Mouse (Mus musculus) Patski (cell line): ENCODE results near the gene Tnc. TPM values are rescaled to one million over a fixed set of nuclear protein-coding genes. Genes with fewer than 3 reads are reported as not detected.

Experiments
- ATAC-seq: fragments of 100-300 bp; one replicate; pipeline ENCODE4 v1.8.0; 2021
- CTCF ChIA-PET: fragments of 350-600 bp; sonication (Branson Sonifier 250); formaldehyde crosslinking; loops from one replicate; lab custom pipeline; 2022; ENCODE audit warnings: inconsistent platforms; lab: Charles Lee
- POLR2A ChIA-PET: fragments of 350-600 bp; sonication (Branson Sonifier 250); formaldehyde crosslinking; loops from one replicate; lab custom pipeline; 2022; ENCODE audit warnings: antibody characterized with exemption, inconsistent platforms; lab: Charles Lee
- DNase-seq: peaks from one replicate; pipeline ENCODE4 v3.0.0-alpha.2; 2011; ENCODE audit warnings: low read depth, low spot score
- H3K27me3 ChIP-seq: fragments of 371-371 bp; one replicate; pipeline ENCODE4 v1.5.1; 2021
- CTCF ChIP-seq: fragments of 100-300 bp; IDR thresholded peaks from one replicate; pipeline ENCODE4 v1.5.1; 2021
- in situ Hi-C: fragments of 300-500 bp; cut with MboI; formaldehyde crosslinking; loops from 3 replicates; pipeline ENCODE4 v1.11.1; 2018; ENCODE audit warnings: low pct_unique_long_range_greater_than_20kb, mixed read lengths
- polyA plus RNA-seq: library from polyadenylated mRNA; unstranded; gene quantifications from one replicate; pipeline ENCODE4 v1.2.3, GENCODE M21; 2021

Gene Tnc
- polyA plus RNA-seq: 40.2 TPM

GRCm38 (mm10) chr4:64046831-64047493 lies at the start of gene Tnc:
Gene Tnc, minus strand, starts transcription at chr4:64047015.
- H3K27me3 ChIP-seq: no peaks in the 10 kb centered on the region
- ChIA-PET CTCF (interaction anchor here (2.1 kb wide), 1 partner anchor 30 kb away, joined by 7 read pairs; no protein-coding TSS in a partner anchor), POLR2A (interaction anchor here (0.6 kb wide), 1 partner anchor 1688 kb away, joined by 4 read pairs; no protein-coding TSS in a partner anchor)
- no peak for TF ChIP-seq CTCF
- in situ Hi-C loops: loop anchor here (5.0 to 10.0 kb wide), 2 partner anchors 278 to 445 kb away; no protein-coding TSS in a partner anchor
- ATAC-seq: peak; percentile 87
- DNase-seq: peak; percentile 86

GRCm38 (mm10) chr4:64094221-64094620 lies 47.4 kb upstream of the Tnc start:
- in situ Hi-C loops: no loop called here
- CTCF ChIA-PET: interaction anchor here (1.2 kb wide), 1 partner anchor 433 kb away, joined by 3 read pairs; no protein-coding TSS in a partner anchor

GRCm38 (mm10) chr4:64092857-64093256 lies 46.0 kb upstream of the Tnc start:
- no peaks in the 10 kb centered on the region for H3K27me3 ChIP-seq
- in situ Hi-C loops: no loop called here
- ChIA-PET POLR2A (no interaction called here), CTCF (no interaction called here)
- ATAC-seq (no peak), DNase-seq (no peak)
- no peak for TF ChIP-seq CTCF

More at GRCm38 (mm10) chr4:64094221-64094620, 47.4 kb upstream of the Tnc start:
- no peaks in the 10 kb centered on the region for H3K27me3 ChIP-seq
- POLR2A ChIA-PET: no interaction called here
- ATAC-seq (no peak), DNase-seq (no peak)
- no peak for TF ChIP-seq CTCF

- ChIA-PET CTCF (no interaction called here), POLR2A (no interaction called here)
- DNase-seq: no peak
- ATAC-seq: no peak
- TF ChIP-seq CTCF: no peak
- H3K27me3 ChIP-seq: no peaks in the 10 kb centered on the region
- in situ Hi-C loops: loop anchor here (10.0 kb wide), 1 partner anchor 235 kb away; no protein-coding TSS in a partner anchor
These were observed 42.6 kb upstream of the Tnc start for GRCm38 (mm10) chr4:64089378-64089777.

GRCm38 (mm10) chr4:64087675-64088074 lies 40.9 kb upstream of the Tnc start:
- ChIA-PET POLR2A (interaction anchor here (0.6 kb wide), 1 partner anchor 84 kb away, joined by 3 read pairs; no protein-coding TSS in a partner anchor), CTCF (interaction anchor here (1.7 kb wide), 1 partner anchor 9 kb away, joined by 6 read pairs; no protein-coding TSS in a partner anchor)
- DNase-seq (no peak), ATAC-seq (no peak)
- no peaks in the 10 kb centered on the region for H3K27me3 ChIP-seq
- no peak for TF ChIP-seq CTCF
- in situ Hi-C loops: loop anchor here (10.0 kb wide), 1 partner anchor 237 kb away; no protein-coding TSS in a partner anchor

- no peak for TF ChIP-seq CTCF
- DNase-seq (no peak), ATAC-seq (no peak)
- ChIA-PET POLR2A (interaction anchor here (0.7 kb wide), 1 partner anchor 828 kb away, joined by 4 read pairs; no protein-coding TSS in a partner anchor), CTCF (no interaction called here)
- in situ Hi-C loops: loop anchor here (10.0 kb wide), 1 partner anchor 239 kb away; no protein-coding TSS in a partner anchor
- no peaks in the 10 kb centered on the region for H3K27me3 ChIP-seq
These were observed 39.3 kb upstream of the Tnc start for GRCm38 (mm10) chr4:64085993-64086567.

- ATAC-seq: no peak
These were observed 37.0 kb upstream of the Tnc start for GRCm38 (mm10) chr4:64083858-64084257.

GRCm38 (mm10) chr4:64078029-64078619 lies 31.3 kb upstream of the Tnc start:
- ATAC-seq: peak; percentile 61
- no peak for TF ChIP-seq CTCF
- POLR2A ChIA-PET: no interaction called here
- CTCF ChIA-PET: interaction anchor here (1.6 to 2.0 kb wide), 2 partner anchors 9 to 31 kb away, joined by 6 to 7 read pairs; partner anchors contain the start of gene Tnc
- DNase-seq: peak; percentile 71
- in situ Hi-C loops: no loop called here
- H3K27me3 ChIP-seq: no peaks in the 10 kb centered on the region

More at GRCm38 (mm10) chr4:64083858-64084257, 37.0 kb upstream of the Tnc start:
- TF ChIP-seq CTCF: no peak
- POLR2A ChIA-PET: no interaction called here
- no peaks in the 10 kb centered on the region for H3K27me3 ChIP-seq
- CTCF ChIA-PET: no interaction called here
- in situ Hi-C loops: loop anchor here (10.0 kb wide), 1 partner anchor 241 kb away; no protein-coding TSS in a partner anchor
- DNase-seq: no peak

GRCm38 (mm10) chr4:64076349-64077025 lies 29.7 kb upstream of the Tnc start:
- no peak for TF ChIP-seq CTCF
- DNase-seq (peak; percentile 99), ATAC-seq (peak; percentile 95)
- ChIA-PET CTCF (interaction anchor here (1.1 to 2.0 kb wide), 2 partner anchors 29 to 248 kb away, joined by 3 to 7 read pairs; partner anchors contain the start of gene Tnc), POLR2A (no interaction called here)
- H3K27me3 ChIP-seq: no peaks in the 10 kb centered on the region
- in situ Hi-C loops: no loop called here

GRCm38 (mm10) chr4:64074725-64075124 lies 27.9 kb upstream of the Tnc start:
- in situ Hi-C loops: no loop called here
- no peaks in the 10 kb centered on the region for H3K27me3 ChIP-seq
- DNase-seq: no peak
- ChIA-PET CTCF (no interaction called here), POLR2A (no interaction called here)
- no peak for TF ChIP-seq CTCF
- ATAC-seq: no peak
